Mouse (Mus musculus) adrenal gland, adult 8-10 months (tissue): ENCODE measurements around the gene Espl1. TPM values are rescaled to one million over a fixed set of nuclear protein-coding genes. Genes with fewer than 3 reads are reported as not detected.
"Not testable (repeated sequence)": the region's sequence is repeated elsewhere in the genome, so short reads cannot be mapped to it uniquely, and the experiment has no call there.

ENCODE experiments used
- DNase-seq: peaks from one replicate; pipeline ENCODE4 v3.0.0; 2022
- total RNA-seq, 4 experiments: library from RNA; stranded (reverse); gene quantifications; 2 replicates each; pipeline ENCODE4 v1.2.4; 2022

The Espl1 gene
- total RNA-seq, 4 experiments from 2014 or later: 1.4 to 5.3 (median 2.3) TPM

DNA sequence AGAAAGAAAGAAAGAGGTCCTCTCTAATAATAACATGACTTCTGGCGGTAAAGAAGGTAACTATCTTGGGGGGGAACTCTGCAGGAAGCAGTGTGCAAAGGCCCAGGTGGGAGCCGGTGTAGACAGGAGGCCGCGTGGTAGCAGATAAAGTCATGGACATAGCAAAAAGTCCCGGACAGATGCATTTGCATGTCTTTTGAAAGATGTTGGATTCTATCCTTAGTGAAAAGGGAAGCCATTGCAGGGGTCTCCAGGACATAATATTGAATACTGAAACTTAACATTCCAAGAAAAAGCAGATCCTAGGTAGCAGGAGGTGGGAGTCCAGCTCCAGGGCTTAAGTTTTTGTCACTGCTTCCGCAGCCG is 17.4 kb upstream of the Espl1 start:
- DNase-seq: no peak

GRCm38 (mm10) chr15:102279092-102279782 is 16.8 kb upstream of the Espl1 start, which contains the start of gene Mfsd5:
Gene Mfsd5 (plus strand): TSS chr15:102279454.
- DNase-seq: peak; percentile 64

- DNase-seq: no peak
These were observed 16.1 kb upstream of the Espl1 start for GRCm38 (mm10) chr15:102279783-102280520.

DNA sequence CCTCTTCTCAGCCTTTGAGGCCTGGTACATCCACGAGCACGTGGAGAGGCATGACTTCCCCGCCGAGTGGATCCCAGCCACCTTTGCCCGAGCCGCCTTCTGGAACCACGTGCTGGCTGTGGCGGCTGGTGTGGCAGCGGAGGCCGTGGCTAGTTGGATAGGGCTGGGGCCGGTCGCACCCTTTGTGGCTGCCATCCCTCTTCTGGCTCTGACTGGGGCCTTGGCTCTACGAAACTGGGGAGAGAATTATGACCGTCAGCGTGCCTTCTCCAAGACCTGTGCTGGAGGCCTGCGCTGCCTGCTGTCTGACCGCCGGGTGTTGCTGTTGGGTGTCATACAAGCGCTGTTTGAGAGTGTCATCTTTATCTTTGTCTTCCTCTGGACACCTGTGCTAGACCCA is 15.4 kb upstream of the Espl1 start:
- no peak for DNase-seq

- DNase-seq: no peak
These were observed 13.4 kb upstream of the Espl1 start for GRCm38 (mm10) chr15:102282463-102283292.

DNA sequence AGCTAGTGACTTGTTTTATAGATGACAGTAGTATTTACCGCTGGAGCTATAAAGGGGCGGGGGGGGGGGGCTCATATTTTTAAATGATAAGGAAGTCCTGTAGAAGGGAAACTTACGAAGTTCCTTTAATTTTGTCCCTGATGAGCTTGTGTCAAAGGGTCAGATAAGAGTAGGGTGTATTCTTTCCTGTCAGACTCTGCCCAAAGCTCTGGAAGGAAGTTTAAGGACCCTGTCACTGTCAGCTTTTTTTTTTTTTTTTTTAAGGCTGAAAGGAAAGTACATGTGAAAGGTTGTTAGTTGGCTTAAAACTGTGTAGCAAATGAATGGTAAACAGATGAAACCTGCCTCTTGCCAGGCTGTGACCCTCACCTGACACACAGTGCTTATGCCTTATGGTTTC is 12.4 kb upstream of the Espl1 start:
- no peak for DNase-seq

GRCm38 (mm10) chr15:102287395-102287794 is 8.7 kb upstream of the Espl1 start:
- no peak for DNase-seq

GRCm38 (mm10) chr15:102296368-102297006 is 421 bp downstream of the Espl1 start:
- no peak for DNase-seq

GRCm38 (mm10) chr15:102302542-102302941 is 6.5 kb downstream of the Espl1 start:
- DNase-seq: no peak

DNA sequence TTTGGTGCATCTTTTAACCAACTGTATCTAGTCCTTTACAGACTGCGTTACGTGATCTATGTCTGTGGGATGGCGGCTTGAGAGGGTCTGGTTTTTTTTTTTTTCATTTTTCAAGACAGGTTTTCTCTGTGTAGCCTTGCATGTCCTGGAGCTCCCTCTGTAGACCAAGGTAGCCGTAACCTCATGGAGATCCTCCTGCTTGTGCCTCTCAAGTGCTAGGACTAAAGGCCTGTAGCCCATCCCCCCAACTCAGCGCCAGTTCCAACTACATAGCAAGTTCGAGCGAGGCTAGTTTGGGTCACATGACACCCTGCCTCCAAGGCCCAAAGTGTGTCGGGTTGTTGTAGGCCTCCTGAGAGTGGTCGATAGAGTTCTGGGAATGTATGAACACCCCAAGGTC is 12.7 kb downstream of the Espl1 start:
- DNase-seq: no peak

DNA sequence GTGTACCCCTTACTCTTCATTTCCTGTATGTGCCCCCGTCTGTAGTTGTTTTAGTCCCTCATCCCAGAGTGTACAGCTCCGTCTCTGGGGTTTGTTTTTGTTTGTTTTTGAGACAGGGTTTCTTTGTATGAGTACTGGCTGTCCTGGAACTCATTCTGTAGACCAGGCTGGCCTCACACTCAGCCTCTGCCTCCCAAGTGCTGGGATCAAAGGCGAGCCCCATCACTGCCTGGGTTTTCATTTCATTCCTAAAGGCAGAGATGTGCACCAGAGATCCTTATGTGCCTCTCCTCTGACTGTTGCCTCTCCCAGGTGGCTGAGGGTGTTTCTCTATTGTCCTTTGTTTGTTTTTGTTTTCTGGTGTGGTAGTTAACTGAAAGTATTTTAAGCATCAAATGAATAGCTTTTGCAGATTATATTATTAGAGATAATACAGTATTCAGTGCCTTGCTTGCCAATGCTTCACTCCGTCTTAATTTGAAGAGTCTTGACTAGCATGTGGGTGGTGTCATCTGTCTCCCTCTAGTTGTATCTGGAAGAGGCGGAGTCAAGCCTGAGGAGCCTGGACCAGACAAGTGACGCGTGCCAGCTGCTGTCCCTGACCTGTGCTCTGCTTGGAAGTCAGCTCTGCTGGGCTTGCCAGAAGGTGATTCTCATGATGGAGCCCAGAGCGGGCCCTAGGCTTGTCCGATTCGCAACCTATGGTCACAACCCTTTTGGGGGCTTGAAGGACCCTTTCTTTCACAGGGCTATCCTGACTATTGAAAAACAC is 14.2 kb downstream of the Espl1 start:
- DNase-seq: peak; percentile 49

GRCm38 (mm10) chr15:102311489-102311888 is 15.4 kb downstream of the Espl1 start:
- DNase-seq: no peak

- DNase-seq: no peak
These were observed 19.2 kb downstream of the Espl1 start for GRCm38 (mm10) chr15:102315292-102315691.

DNA sequence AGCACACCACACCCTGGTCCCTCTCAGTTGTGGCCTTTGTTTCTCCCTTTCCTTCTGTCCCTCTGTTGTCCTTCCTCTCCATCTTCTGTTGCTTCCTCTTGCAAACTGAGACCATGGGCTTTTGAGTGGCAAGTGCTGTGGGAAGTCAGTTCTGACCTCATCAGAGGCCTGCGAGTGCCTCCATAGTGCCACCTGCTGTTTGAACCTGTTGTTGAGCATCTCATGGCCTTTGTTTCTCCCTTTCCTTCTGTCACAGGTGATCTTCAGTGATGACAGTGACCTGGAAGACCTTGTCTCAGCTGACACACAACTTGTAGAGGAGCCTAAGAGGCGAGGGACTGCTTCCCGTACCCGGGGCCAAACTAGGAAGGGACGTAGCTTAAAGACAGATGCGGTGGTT is 20.2 kb downstream of the Espl1 start:
- peak; percentile 33 for DNase-seq

- DNase-seq: no peak
These were observed 28.8 kb downstream of the Espl1 start for GRCm38 (mm10) chr15:102324654-102325473.

- DNase-seq: peak; percentile 76
These were observed 30.0 kb downstream of the Espl1 start, which contains the start of gene Pfdn5 for GRCm38 (mm10) chr15:102326022-102326576. Gene Pfdn5 (plus strand): TSS chr15:102326116.

- no peak for DNase-seq
These were observed 30.8 kb downstream of the Espl1 start for GRCm38 (mm10) chr15:102326892-102327291.

- DNase-seq: peak; percentile 80
These were observed 35.5 kb downstream of the Espl1 start, which contains the start of gene Myg1 for GRCm38 (mm10) chr15:102331610-102332015. Gene Myg1 (plus strand): TSS chr15:102331709.

DNA sequence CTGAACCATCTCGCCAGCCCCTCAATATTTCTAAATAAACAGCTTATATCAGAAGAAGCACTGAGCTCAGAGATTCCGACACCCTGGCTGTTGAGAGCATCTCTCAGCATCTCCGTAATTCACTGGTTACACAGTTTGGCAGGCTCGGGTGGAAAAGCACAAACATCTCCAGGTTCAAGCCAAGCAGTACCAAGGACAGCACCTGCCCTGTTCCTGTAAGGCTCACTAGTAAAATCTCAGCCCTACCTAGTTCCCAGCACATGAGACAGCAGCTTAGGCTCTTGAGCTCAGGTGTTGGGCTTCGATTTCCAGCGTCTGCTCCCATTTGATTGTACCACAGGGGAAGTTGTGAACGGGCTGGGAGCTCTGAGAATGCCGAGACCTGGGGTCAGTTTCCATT is 39.2 kb downstream of the Espl1 start:
- no peak for DNase-seq

GRCm38 (mm10) chr15:102335925-102336324 is 39.9 kb downstream of the Espl1 start:
- DNase-seq: not testable (repeated sequence)
